Mouse (Mus musculus) embryonic facial prominence, embryonic 13.5 days (tissue): ENCODE results near the gene Dnmt3a. TPM values are rescaled to one million over a fixed set of nuclear protein-coding genes. Genes with fewer than 3 reads are reported as not detected.

Experiments used
- ATAC-seq: fragments of 200-750 bp; cut with Nextera tagmentation; 2 replicates; pipeline ENCODE4 v1.8.0; 2017; ENCODE audit warnings: low read depth; ENCODE audit not compliant: insufficient number of reproducible peaks, insufficient read depth, low FRiP score, low TSS enrichment
- H3K27ac ChIP-seq: fragments of 300-500 bp; sonication (generic); 2 replicates; pipeline ENCODE4 v1.5.1; 2015; ENCODE audit warnings: moderate library complexity, mild to moderate bottlenecking, inconsistent platforms
- H3K27me3 ChIP-seq: fragments of 300-500 bp; sonication (generic); 2 replicates; pipeline ENCODE4 v1.6.1; 2015; ENCODE audit warnings: mild to moderate bottlenecking, inconsistent platforms
- H3K36me3 ChIP-seq: fragments of 300-500 bp; sonication (generic); 2 replicates; pipeline ENCODE4 v1.6.1; 2015; ENCODE audit warnings: mild to moderate bottlenecking, inconsistent platforms
- H3K4me1 ChIP-seq: fragments of 300-500 bp; sonication (generic); 2 replicates; pipeline ENCODE4 v1.6.1; 2015; ENCODE audit warnings: inconsistent platforms
- H3K4me2 ChIP-seq: fragments of 300-500 bp; sonication (generic); 2 replicates; pipeline ENCODE4 v1.6.1; 2015; ENCODE audit warnings: moderate library complexity, mild to moderate bottlenecking, inconsistent platforms
- H3K4me3 ChIP-seq: fragments of 300-500 bp; sonication (generic); 2 replicates; pipeline ENCODE4 v1.5.1; 2015; ENCODE audit warnings: mild to moderate bottlenecking, inconsistent platforms
- H3K9ac ChIP-seq: fragments of 300-500 bp; sonication (generic); 2 replicates; pipeline ENCODE4 v1.6.1; 2015; ENCODE audit warnings: mild to moderate bottlenecking, inconsistent platforms
- H3K9me3 ChIP-seq: fragments of 300-500 bp; sonication (generic); 2 replicates; pipeline ENCODE4 v1.6.1; 2016; ENCODE audit warnings: inconsistent platforms
- WGBS: fragments of 180-500 bp; shearing (Covaris S2); methylation state at CpG from one replicate; pipeline ENCODE4 v1.1.7; 2015; ENCODE audit warnings: mixed read lengths; 5-methylcytosine and 5-hydroxymethylcytosine counted together
- polyA plus RNA-seq: library from polyadenylated mRNA; unstranded; fragments of >200 nt; fragmentation: Nextera tagmentation; extraction: Ambion mirVana; gene quantifications from 2 replicates; pipeline ENCODE4 v1.2.1, GENCODE M21; 2015

The Dnmt3a gene
- polyA plus RNA-seq, 1 experiment from 2014 or later: 168 TPM

GRCm38 (mm10) chr12:3824906-3825713, 19.3 kb downstream of the Dnmt3a start:
- Histone ChIP-seq H3K9ac (no peak overlapping the region), H3K4me2 (no peak overlapping the region), H3K4me3 (no peak overlapping the region), H3K27me3 (no peaks in the 10 kb centered on the region), H3K36me3 (peaks cover 4% of the 10 kb centered on the region), H3K9me3 (no peaks in the 10 kb centered on the region), H3K27ac (no peak overlapping the region; the same call in 1 of the 2 replicates), H3K4me1 (peaks cover 41% of the 10 kb centered on the region)
- 80% methylated on average over 5 of the region's 5 CpGs for WGBS
- ATAC-seq: no peak

GRCm38 (mm10) chr12:3825714-3826080, 19.9 kb downstream of the Dnmt3a start:
- Histone ChIP-seq H3K27ac (peak overlapping the region; percentile 51; the same call in 1 of the 2 replicates), H3K4me3 (no peak overlapping the region), H3K36me3 (peaks cover 5% of the 10 kb centered on the region), H3K9me3 (no peaks in the 10 kb centered on the region), H3K27me3 (no peaks in the 10 kb centered on the region), H3K4me2 (no peak overlapping the region), H3K9ac (no peak overlapping the region), H3K4me1 (peaks cover 39% of the 10 kb centered on the region)
- 62% methylated on average over 12 of the region's 12 CpGs for WGBS
- ATAC-seq: no peak

- H3K9ac ChIP-seq: no peak overlapping the region
- no peaks in the 10 kb centered on the region for H3K27me3 ChIP-seq
- H3K27ac ChIP-seq: no peak overlapping the region
- WGBS: 92% methylated on average over 5 of the region's 5 CpGs
- H3K4me3 ChIP-seq: no peak overlapping the region
- H3K4me1 ChIP-seq: peaks cover 45% of the 10 kb centered on the region
- H3K36me3 ChIP-seq: peaks cover 5% of the 10 kb centered on the region; the same call in 1 of the 2 replicates
- ATAC-seq: no peak
- no peaks in the 10 kb centered on the region for H3K9me3 ChIP-seq
- no peak overlapping the region for H3K4me2 ChIP-seq
These were observed 22.0 kb downstream of the Dnmt3a start for GRCm38 (mm10) chr12:3827771-3828170.

- Histone ChIP-seq H3K4me1 (peaks cover 52% of the 10 kb centered on the region), H3K27ac (peak overlapping the region; percentile 92), H3K36me3 (peaks cover 38% of the 10 kb centered on the region), H3K9me3 (no peaks in the 10 kb centered on the region), H3K9ac (peak overlapping the region; percentile 62), H3K4me3 (peak overlapping the region; percentile 27), H3K4me2 (peak overlapping the region; percentile 60), H3K27me3 (no peaks in the 10 kb centered on the region)
- peak; percentile 1; the same call in 1 of the 2 replicates for ATAC-seq
- 42% methylated on average over 7 of the region's 7 CpGs for WGBS
These were observed 27.4 kb downstream of the Dnmt3a start for GRCm38 (mm10) chr12:3833059-3833760.

GRCm38 (mm10) chr12:3833851-3834273, 28.1 kb downstream of the Dnmt3a start:
- Histone ChIP-seq H3K4me2 (peak overlapping the region; percentile 60), H3K36me3 (peaks cover 44% of the 10 kb centered on the region), H3K9ac (peak overlapping the region; percentile 62), H3K27ac (peak overlapping the region; percentile 92), H3K4me1 (peaks cover 52% of the 10 kb centered on the region), H3K4me3 (peak overlapping the region; percentile 27), H3K27me3 (no peaks in the 10 kb centered on the region), H3K9me3 (no peaks in the 10 kb centered on the region)
- ATAC-seq: peak; percentile 77
- WGBS: 5% methylated on average over 8 of the region's 8 CpGs

- peaks cover 52% of the 10 kb centered on the region for H3K4me1 ChIP-seq
- H3K36me3 ChIP-seq: peaks cover 52% of the 10 kb centered on the region
- ATAC-seq: peak; percentile 63
- H3K4me3 ChIP-seq: peak overlapping the region; percentile 27
- peak overlapping the region; percentile 60 for H3K4me2 ChIP-seq
- 10% methylated on average over 21 of the region's 21 CpGs for WGBS
- H3K27me3 ChIP-seq: no peaks in the 10 kb centered on the region
- H3K9ac ChIP-seq: peak overlapping the region; percentile 62
- peak overlapping the region; percentile 92 for H3K27ac ChIP-seq
- H3K9me3 ChIP-seq: no peaks in the 10 kb centered on the region
These were observed 28.8 kb downstream of the Dnmt3a start for GRCm38 (mm10) chr12:3834373-3835314.

- no peak for ATAC-seq
- Histone ChIP-seq H3K27ac (no peak overlapping the region), H3K27me3 (no peaks in the 10 kb centered on the region), H3K4me1 (peaks cover 52% of the 10 kb centered on the region), H3K9me3 (no peaks in the 10 kb centered on the region), H3K4me2 (no peak overlapping the region), H3K4me3 (no peak overlapping the region), H3K36me3 (peaks cover 56% of the 10 kb centered on the region), H3K9ac (no peak overlapping the region)
- WGBS: 57% methylated on average over 2 of the region's 2 CpGs
These were observed 29.8 kb downstream of the Dnmt3a start for GRCm38 (mm10) chr12:3835576-3835975.

GRCm38 (mm10) chr12:3837081-3837832, 31.4 kb downstream of the Dnmt3a start:
- Histone ChIP-seq H3K36me3 (peaks cover 72% of the 10 kb centered on the region), H3K4me2 (no peak overlapping the region), H3K4me3 (no peak overlapping the region), H3K4me1 (peaks cover 54% of the 10 kb centered on the region), H3K27ac (peak overlapping the region; percentile 11; the same call in 1 of the 2 replicates), H3K9ac (no peak overlapping the region), H3K9me3 (no peaks in the 10 kb centered on the region), H3K27me3 (no peaks in the 10 kb centered on the region)
- 39% methylated on average over 9 of the region's 9 CpGs for WGBS
- no peak for ATAC-seq

GRCm38 (mm10) chr12:3838009-3838408, 32.2 kb downstream of the Dnmt3a start:
- H3K27ac ChIP-seq: 0 out of 2 replicates have a peak overlapping the region, but pooled peaks have one; percentile 11
- H3K36me3 ChIP-seq: peaks cover 73% of the 10 kb centered on the region
- no peak overlapping the region for H3K4me3 ChIP-seq
- H3K27me3 ChIP-seq: no peaks in the 10 kb centered on the region
- no peak overlapping the region for H3K4me2 ChIP-seq
- ATAC-seq: no peak
- peaks cover 50% of the 10 kb centered on the region for H3K4me1 ChIP-seq
- no peak overlapping the region for H3K9ac ChIP-seq
- H3K9me3 ChIP-seq: no peaks in the 10 kb centered on the region
- WGBS: 71% methylated on average over 4 of the region's 4 CpGs

GRCm38 (mm10) chr12:3839662-3840061, 33.9 kb downstream of the Dnmt3a start:
- WGBS: 87% methylated on average over 1 of the region's 1 CpGs
- no peak overlapping the region for H3K4me3 ChIP-seq
- no peak overlapping the region for H3K9ac ChIP-seq
- peaks cover 48% of the 10 kb centered on the region for H3K4me1 ChIP-seq
- no peak for ATAC-seq
- H3K27me3 ChIP-seq: no peaks in the 10 kb centered on the region
- no peak overlapping the region for H3K27ac ChIP-seq
- H3K4me2 ChIP-seq: no peak overlapping the region
- no peaks in the 10 kb centered on the region for H3K9me3 ChIP-seq
- H3K36me3 ChIP-seq: peaks cover 81% of the 10 kb centered on the region
